Mouse (Mus musculus): ENCODE measurements around the gene Rrp7a.

Rrp7a gene

DNA sequence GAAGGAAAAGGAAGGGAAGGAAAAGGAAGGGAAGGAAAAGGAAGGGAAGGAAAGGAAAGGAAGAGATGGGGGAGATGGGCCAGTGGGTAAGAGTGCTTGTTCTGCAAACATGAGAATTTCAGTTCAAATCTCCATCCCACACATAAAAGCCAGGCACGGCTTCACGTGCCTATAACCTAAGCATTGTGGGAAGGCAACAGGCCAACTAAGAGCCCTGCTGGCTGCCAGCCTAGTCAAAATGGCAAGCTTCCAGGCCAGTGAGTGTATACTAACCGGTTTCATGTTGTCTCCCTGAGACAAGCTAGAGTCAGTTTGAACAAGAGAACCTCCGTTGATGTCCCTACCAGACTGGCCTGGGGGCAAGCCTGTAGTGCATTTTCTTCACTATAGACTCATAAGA lies 57.1 kb downstream of the Rrp7a start:
- peak; percentile 84 for DNase-seq (ENCODE audit: low spot score)
